Mouse (Mus musculus) CH12.LX (cell line): ENCODE data around the gene Upf1. TPM values are rescaled to one million over a fixed set of nuclear protein-coding genes. Genes with fewer than 3 reads are reported as not detected.

Experiments used
- DNase-seq: peaks from one replicate; pipeline ENCODE4 v3.0.0-alpha.2; 2013; ENCODE audit errors: extremely low read depth
- H3K27ac ChIP-seq: 2 replicates; pipeline ENCODE4 v1.5.1; 2012; ENCODE audit warnings: low read depth, mild to moderate bottlenecking, control low read depth, moderate library complexity; ENCODE audit not compliant: insufficient read depth
- H3K27me3 ChIP-seq: replicated peaks from 2 replicates; pipeline ENCODE3; 2012; ENCODE audit warnings: inconsistent platforms
- H3K36me3 ChIP-seq, 2 experiments: replicated peaks in 1 of 2; 2 replicates each; pipeline versions ENCODE3 to v1.6.1; 2012; ENCODE audit warnings: inconsistent platforms in 1 of 2, low read length in 1 of 2, mild to moderate bottlenecking in 1 of 2, mixed read lengths in 1 of 2, moderate library complexity in 1 of 2; ENCODE audit not compliant: control insufficient read depth in 1 of 2, insufficient read depth in 1 of 2
- H3K4me1 ChIP-seq, 2 experiments: 2 replicates each; pipeline ENCODE4 v1.6.1; 2012; ENCODE audit warnings: inconsistent platforms in 1 of 2, moderate library complexity in 1 of 2; ENCODE audit not compliant: insufficient read depth in 2 of 2, control insufficient read depth in 1 of 2
- H3K4me2 ChIP-seq: 2 replicates; pipeline ENCODE4 v1.6.1; 2012; ENCODE audit warnings: low read depth, mild to moderate bottlenecking, control low read depth; ENCODE audit not compliant: poor library complexity, insufficient read depth, severe bottlenecking
- H3K4me3 ChIP-seq, 3 experiments: fragments of 150-350 bp in 1 of 3; sonication (generic) in 1 of 3; replicated peaks in 1 of 3; 2 replicates each; pipeline versions ENCODE3 to v1.5.1; 2011 to 2012; ENCODE audit warnings: low read depth in 2 of 3, low read length in 2 of 3, mild to moderate bottlenecking in 2 of 3, moderate library complexity in 2 of 3, control low read depth in 1 of 3, improper control_type of control experiment in 1 of 3, inconsistent platforms in 1 of 3, mixed read lengths in 1 of 3; ENCODE audit not compliant: poor library complexity in 1 of 3
- H3K79me2 ChIP-seq: replicated peaks from 2 replicates; pipeline ENCODE4 v1.6.1; 2012; ENCODE audit warnings: mild to moderate bottlenecking, moderate library complexity; ENCODE audit not compliant: control insufficient read depth, poor library complexity, insufficient read depth, severe bottlenecking; ENCODE audit errors: extremely low read depth
- H3K9ac ChIP-seq: 2 replicates; pipeline ENCODE4 v1.6.1; 2012; ENCODE audit warnings: low read depth, mild to moderate bottlenecking, control low read depth, moderate library complexity; ENCODE audit not compliant: insufficient read depth
- H3K9me3 ChIP-seq: replicated peaks from 2 replicates; pipeline ENCODE3; 2012; ENCODE audit warnings: low read length, inconsistent platforms, mixed read lengths
- CHD2 ChIP-seq: IDR thresholded peaks from 2 replicates; pipeline ENCODE4 v1.6.1; 2011; ENCODE audit warnings: low read length, improper control_type of control experiment
- EP300 ChIP-seq: IDR thresholded peaks from 2 replicates; pipeline ENCODE4 v1.6.1; 2011; ENCODE audit warnings: low read length, improper control_type of control experiment
- ETS1 ChIP-seq: conservative IDR thresholded peaks from 2 replicates; pipeline ENCODE4 v1.6.1; 2012; ENCODE audit warnings: low read depth, mild to moderate bottlenecking, inconsistent platforms, low read length, improper control_type of control experiment, moderate library complexity
- GABPA ChIP-seq: IDR thresholded peaks from 2 replicates; pipeline ENCODE4 v1.6.1; 2012; ENCODE audit warnings: low read depth, low read length, improper control_type of control experiment, inconsistent platforms; ENCODE audit not compliant: insufficient replicate concordance
- JUND ChIP-seq: conservative IDR thresholded peaks from 2 replicates; pipeline ENCODE4 v1.6.1; 2011; ENCODE audit warnings: low read depth, low read length, improper control_type of control experiment
- KAT2A ChIP-seq: IDR thresholded peaks from 2 replicates; pipeline ENCODE4 v1.6.1; 2012; ENCODE audit warnings: low read length, improper control_type of control experiment, inconsistent platforms; ENCODE audit not compliant: insufficient replicate concordance
- MAFK ChIP-seq: IDR thresholded peaks from 2 replicates; pipeline ENCODE4 v1.6.1; 2011; ENCODE audit warnings: low read length, improper control_type of control experiment; ENCODE audit not compliant: insufficient replicate concordance
- MAX ChIP-seq: IDR thresholded peaks from 2 replicates; pipeline ENCODE4 v1.6.1; 2011; ENCODE audit warnings: low read length, improper control_type of control experiment
- MEF2A ChIP-seq: IDR thresholded peaks from 2 replicates; pipeline ENCODE4 v1.6.1; 2014; ENCODE audit warnings: low read depth, mild to moderate bottlenecking, inconsistent platforms, low read length, improper control_type of control experiment, borderline replicate concordance
- MXI1 ChIP-seq: IDR thresholded peaks from 2 replicates; pipeline ENCODE4 v1.6.1; 2011; ENCODE audit warnings: mild to moderate bottlenecking, low read depth, low read length, improper control_type of control experiment
- MYC ChIP-seq: IDR thresholded peaks from 2 replicates; pipeline ENCODE4 v1.6.1; 2011; ENCODE audit warnings: low read depth, mild to moderate bottlenecking, improper control_type of control experiment, low read length
- NELFE ChIP-seq: IDR thresholded peaks from 2 replicates; pipeline ENCODE4 v1.6.1; 2011; ENCODE audit warnings: low read depth, low read length, improper control_type of control experiment
- POLR2AphosphoS2 ChIP-seq: IDR thresholded peaks from 2 replicates; pipeline ENCODE4 v1.6.1; 2011; ENCODE audit warnings: low read depth, low read length, improper control_type of control experiment
- RAD21 ChIP-seq: IDR thresholded peaks from 2 replicates; pipeline ENCODE4 v1.6.1; 2011; ENCODE audit warnings: low read depth, mild to moderate bottlenecking, low read length, improper control_type of control experiment, moderate library complexity
- SIN3A ChIP-seq: IDR thresholded peaks from 2 replicates; pipeline ENCODE4 v1.6.1; 2012; ENCODE audit warnings: low read length, improper control_type of control experiment, inconsistent platforms
- SMC3 ChIP-seq: IDR thresholded peaks from 2 replicates; pipeline ENCODE4 v1.6.1; 2011; ENCODE audit warnings: low read depth, low read length, improper control_type of control experiment
- USF2 ChIP-seq: conservative IDR thresholded peaks from 2 replicates; pipeline ENCODE4 v1.6.1; 2011; ENCODE audit warnings: low read depth, low read length, improper control_type of control experiment
- ZC3H11A ChIP-seq: IDR thresholded peaks from 2 replicates; pipeline ENCODE4 v1.6.1; 2012; ENCODE audit warnings: low read depth, mild to moderate bottlenecking, inconsistent platforms, low read length, improper control_type of control experiment
- ZMIZ1 ChIP-seq: IDR thresholded peaks from 2 replicates; pipeline ENCODE4 v1.6.1; 2012; ENCODE audit warnings: low read depth, mild to moderate bottlenecking, inconsistent platforms, low read length, improper control_type of control experiment
- ZNF384 ChIP-seq: IDR thresholded peaks from 2 replicates; pipeline ENCODE4 v1.6.1; 2012; ENCODE audit warnings: low read depth, low read length, improper control_type of control experiment, inconsistent platforms
- dilution Hi-C: fragments of 300-500 bp; cut with MboI; formaldehyde crosslinking; loops from 2 replicates; pipeline ENCODE4 v1.14.3; 2020; ENCODE audit warnings: low sequenced_read_pairs; ENCODE audit not compliant: extremely low pct_unique_long_range_greater_than_20kb, extremely low pct_ligation_motif_present
- in situ Hi-C: fragments of 300-500 bp; cut with MboI; formaldehyde crosslinking; loops from 3 replicates; pipeline ENCODE4 v1.14.3; 2019; ENCODE audit warnings: low sequenced_read_pairs, low pct_ligation_motif_present, low pct_unique_long_range_greater_than_20kb, mixed read lengths
- polyA plus RNA-seq: library from polyadenylated mRNA; unstranded; fragments of >175 nt; gene quantifications from 2 replicates; pipeline ENCODE4 v1.2.1, GENCODE M21; 2012; ENCODE audit warnings: low read depth; ENCODE audit not compliant: insufficient read length
- total RNA-seq, 2 experiments: library from RNA; depleted of rRNA; stranded (reverse); fragments of 300-350 nt in 1 of 2; fragments of >200 nt in 1 of 2; gene quantifications; 2 replicates each; pipeline ENCODE4 v1.2.3; 2012 to 2014

Upf1 gene
- total and polyA plus RNA-seq, 3 experiments: 27.0 to 44.4 (median 39.6) TPM

DNA sequence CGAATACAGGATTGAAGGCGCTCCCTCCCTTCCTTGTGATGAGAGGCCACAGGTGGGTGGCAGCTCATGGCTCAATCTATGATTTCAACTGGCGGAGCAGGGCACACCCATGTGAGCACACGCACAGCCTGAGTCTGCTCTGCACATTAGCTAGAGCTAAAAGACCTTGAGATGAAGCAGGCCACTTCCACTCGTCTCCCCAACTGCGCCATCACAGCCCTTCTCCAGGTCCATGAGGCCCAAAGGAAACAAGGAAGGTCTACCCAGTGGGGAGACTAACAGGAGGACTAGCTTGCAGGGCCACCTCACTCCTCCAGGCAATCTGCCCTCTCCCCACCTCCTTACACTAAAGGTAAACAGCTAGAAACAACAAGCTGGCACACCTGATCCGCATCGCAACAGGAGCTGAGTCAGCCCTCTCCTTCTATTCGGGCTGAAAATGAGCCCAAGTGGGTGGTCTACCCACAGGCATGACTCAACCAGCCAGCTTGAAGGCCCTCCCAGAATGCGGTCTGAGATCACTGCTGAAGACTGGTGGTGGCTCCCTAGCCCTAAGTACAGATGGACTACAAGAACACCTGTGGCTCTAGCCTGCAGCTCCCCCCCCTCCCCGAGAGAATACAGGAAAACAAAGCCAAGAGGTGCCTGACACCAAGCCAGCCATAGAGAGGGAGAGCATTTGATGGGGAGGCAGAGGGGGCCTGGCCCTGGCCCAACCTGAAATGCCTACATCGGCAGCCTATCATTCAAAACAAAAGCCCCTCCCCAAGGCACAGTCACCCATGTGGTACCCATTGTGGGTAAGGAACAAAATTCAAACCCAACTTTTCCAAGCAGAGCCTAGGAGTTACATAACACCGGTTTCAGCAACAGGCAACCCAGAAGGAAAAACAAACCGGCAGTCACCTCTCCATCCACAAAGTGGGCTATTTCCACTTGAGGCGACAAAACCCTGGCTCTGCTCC lies 1.8 kb downstream of the Upf1 start:
- Histone ChIP-seq H3K9ac (peak overlapping the region; percentile 83), H3K4me2 (peak overlapping the region; percentile 58), H3K4me3 (peak overlapping the region; percentile 85 to 90 (median 85)), H3K36me3 (peaks cover 18 to 50% of the 10 kb centered on the region in 2 experiments), H3K27me3 (no peaks in the 10 kb centered on the region), H3K9me3 (no peaks in the 10 kb centered on the region), H3K27ac (no peak overlapping the region), H3K4me1 (peaks cover 44 to 65% of the 10 kb centered on the region in 2 experiments), H3K79me2 (peaks cover 65% of the 10 kb centered on the region)
- in situ Hi-C loops (no loop called here), dilution Hi-C loops (no loop called here)
- DNase-seq: peak; percentile 25
- TF ChIP-seq ZC3H11A (no peak), MEF2A (no peak), USF2 (no peak), MAX (no peak), SIN3A (no peak), MAFK (no peak), POLR2AphosphoS2 (no peak), NELFE (no peak), ETS1 (no peak), MYC (no peak), ZMIZ1 (no peak), RAD21 (no peak), EP300 (no peak), KAT2A (no peak), MXI1 (no peak), ZNF384 (no peak), CHD2 (no peak), JUND (no peak), GABPA (no peak), SMC3 (no peak)
